Mouse (Mus musculus) heart, postnatal 0 days (tissue): Measurements from ENCODE around the gene Eea1.

Experiments
- CTCF ChIP-seq: IDR thresholded peaks from 2 replicates; pipeline ENCODE4 v1.5.1; 2016; ENCODE audit warnings: antibody characterized with exemption, control low read depth, low read depth
- EP300 ChIP-seq: IDR thresholded peaks from 2 replicates; pipeline ENCODE4 v1.6.1; 2016; ENCODE audit warnings: antibody characterized with exemption, low read depth

GRCm38 (mm10) chr10:96035951-96036350 lies 95.5 kb downstream of the Eea1 start:
- TF ChIP-seq CTCF (no peak), EP300 (no peak)
